Mouse (Mus musculus) heart, postnatal 25 days (tissue): ENCODE measurements at regions not wholly inside any gene's neighbourhood (a gene's known extent, or its start where the extent isn't known, plus 50 kb on each side); places are given as distances from the start of the nearest gene placed in this dataset.
"Not testable (repeated sequence)": the region's sequence is repeated elsewhere in the genome, so short reads cannot be mapped to it uniquely, and the experiment has no call there.

Source experiments
- DNase-seq: peaks from one replicate; pipeline ENCODE4 v3.0.0; 2022; ENCODE audit warnings: low spot score
- intact Hi-C: fragments of 180-260 bp; cut with DNase I; formaldehyde crosslinking; loops from one replicate; pipeline ENCODE4 v1.15.1; 2025

DNA sequence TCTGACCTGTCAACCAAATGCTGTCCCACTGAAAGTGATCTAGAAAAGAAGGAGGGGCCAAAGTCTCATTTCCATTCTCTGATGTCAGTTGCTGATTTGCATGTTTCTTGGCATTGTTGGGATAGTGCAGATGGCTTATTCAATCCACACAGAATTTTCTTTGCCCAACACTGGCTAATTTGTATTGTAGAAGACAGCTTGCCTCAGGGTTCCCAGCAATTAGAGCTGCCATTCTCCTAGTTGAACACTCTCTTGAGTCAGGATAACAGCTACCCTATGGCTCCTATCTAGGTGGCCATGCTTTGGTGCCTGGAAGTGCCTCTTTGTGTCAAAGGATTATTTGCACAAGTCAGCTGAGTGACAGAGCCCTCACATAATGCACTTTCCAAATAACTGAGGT is 569.0 kb downstream of the Lrriq3 start:
- DNase-seq, result no peak
- intact Hi-C loops, result no loop called here

DNA sequence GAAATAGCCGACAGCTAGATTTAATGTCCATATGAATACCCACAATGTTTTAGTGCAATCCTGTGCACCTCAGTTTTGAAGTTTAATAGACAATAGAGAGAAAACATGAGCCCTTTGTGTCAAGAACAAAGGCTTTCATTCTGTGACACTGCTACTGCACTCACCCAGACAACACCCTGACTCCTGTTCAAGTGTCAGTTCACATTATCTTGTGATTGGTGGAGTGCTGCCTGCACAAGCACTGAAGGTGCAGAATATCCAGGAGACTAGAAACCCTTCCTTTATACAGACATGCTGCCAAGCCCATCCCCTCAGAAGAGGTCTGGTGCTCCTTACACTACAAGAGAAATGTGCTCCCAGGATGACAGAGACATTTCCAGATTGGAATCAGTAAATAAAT is 579.3 kb downstream of the Lrriq3 start:
- intact Hi-C loops, result no loop called here
- DNase-seq, result no peak

DNA sequence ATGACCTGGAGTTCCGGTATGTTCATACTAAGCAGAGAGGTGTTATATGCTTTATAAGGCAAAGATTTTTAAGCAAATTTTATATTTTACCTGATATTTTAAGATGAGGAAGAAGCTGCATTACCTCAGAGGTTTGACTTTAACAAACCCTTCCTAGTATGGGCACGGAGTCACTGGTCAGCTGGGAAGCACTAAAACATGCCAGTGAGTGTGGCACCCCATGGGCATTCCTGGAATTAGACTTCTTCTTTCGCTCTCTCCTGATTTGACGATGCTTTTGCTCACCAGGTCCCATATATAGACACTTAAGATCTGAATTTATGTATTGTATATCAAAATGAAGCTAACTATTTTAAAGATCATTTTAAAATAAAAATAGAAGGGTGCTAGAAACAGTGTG is 587.0 kb downstream of the Lrriq3 start:
- DNase-seq, result no peak
- intact Hi-C loops, result no loop called here

DNA sequence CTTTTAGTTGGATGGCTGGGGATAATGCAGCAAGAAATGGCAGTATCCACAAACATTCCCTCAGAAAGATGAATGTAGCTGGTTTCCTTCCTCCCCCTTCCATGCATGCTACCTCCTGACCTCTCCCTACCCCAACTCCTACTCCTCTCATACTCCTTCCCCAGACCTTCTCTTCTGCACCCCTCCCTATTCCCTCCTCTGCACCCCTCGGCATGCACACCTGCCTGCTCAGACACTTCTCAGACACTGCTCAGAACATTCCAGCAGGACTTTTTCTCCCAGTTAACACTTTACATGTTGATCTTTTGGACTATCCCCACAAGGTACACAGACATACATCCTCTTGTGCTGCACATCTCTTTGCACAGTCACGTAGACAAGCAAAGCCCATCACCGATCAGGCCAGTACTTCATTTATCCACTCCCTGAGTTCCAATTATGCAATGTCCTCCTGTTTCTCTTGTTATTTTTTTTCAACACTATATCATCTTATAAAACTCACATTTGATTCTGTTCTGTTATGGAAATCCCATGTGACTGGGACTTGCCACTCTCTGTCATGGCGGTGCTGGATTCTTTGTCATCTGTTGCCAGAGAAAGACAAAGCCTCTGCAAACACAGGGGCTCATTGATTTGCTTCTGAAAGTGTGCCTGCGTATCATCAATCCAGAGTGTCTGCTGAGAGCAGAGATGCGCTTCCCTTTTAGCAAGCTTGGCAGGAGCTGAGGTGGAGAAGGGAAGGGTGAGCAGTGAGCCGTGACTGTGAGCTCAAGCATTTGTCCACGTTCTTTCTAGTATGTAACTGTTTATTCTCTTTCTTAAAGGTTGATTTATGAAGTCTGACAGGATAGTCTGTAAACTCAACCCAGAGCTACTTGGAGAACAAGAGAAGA is 589.9 kb downstream of the Lrriq3 start:
- intact Hi-C loops, result no loop called here
- no peak for DNase-seq

DNA sequence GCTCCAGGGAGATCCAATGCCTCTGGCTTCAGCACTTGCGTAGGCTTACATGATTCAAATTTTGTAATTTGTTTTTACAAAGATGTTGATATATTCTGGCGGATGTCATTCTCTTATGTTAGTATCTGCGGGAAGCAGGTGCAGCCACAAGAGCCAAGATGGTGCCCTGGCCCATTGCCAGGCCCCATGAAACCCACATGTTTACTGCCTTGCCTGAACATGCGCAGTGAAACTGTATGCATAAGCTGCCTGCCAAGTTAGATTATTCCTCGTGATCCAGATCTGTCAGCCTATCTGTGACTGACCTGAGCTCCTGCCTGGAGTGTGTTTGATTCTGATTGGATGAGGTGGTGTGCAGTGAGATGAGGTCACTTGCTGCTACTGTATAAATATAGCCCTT is 595.1 kb downstream of the Lrriq3 start:
- DNase-seq, result no peak

DNA sequence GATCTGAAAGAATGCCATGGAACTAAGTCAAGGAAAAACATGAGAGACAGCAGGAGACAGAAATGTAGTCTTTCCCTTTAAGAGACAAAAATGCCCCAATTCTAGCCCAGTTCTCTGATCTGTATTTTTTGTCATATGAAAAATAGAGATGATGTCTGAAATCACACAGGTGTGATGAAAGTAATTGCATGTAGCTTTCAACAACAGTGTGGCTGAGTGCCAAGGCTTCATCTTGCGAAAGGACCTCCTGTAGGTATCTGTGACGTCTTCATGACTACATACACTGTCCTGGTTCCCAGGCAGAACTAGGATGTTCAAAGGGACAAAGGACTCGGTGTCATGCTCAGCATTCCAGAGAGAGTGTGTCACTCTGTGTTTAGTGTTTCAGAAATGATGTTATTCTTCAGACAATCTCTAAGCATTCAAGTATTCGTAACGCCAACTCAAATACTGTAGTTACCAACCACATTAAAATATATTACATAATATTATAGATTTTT is 629.8 kb downstream of the Lrriq3 start:
- intact Hi-C loops, result no loop called here
- DNase-seq, result no peak

More for the DNA sequence above, 595.1 kb downstream of the Lrriq3 start:
- intact Hi-C loops, result no loop called here

DNA sequence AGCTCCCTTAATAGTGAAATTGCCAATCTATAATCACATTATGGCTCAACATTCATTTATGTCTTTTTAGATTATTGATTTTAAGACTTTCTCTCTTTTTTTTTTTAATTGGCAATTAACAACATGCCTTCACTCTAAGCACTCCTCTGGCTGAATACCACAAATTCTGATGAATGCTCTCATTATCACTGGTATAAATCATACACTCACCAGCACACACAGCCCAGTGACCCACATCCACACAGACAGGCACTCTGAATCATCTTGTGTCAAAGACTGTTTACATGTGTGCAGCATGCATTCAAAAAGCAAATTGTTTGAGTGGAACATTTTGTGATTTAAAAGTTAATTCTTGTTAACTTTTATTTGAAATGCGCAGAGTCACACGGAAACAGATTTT is 649.2 kb downstream of the Lrriq3 start:
- no peak for DNase-seq
- intact Hi-C loops, result no loop called here

DNA sequence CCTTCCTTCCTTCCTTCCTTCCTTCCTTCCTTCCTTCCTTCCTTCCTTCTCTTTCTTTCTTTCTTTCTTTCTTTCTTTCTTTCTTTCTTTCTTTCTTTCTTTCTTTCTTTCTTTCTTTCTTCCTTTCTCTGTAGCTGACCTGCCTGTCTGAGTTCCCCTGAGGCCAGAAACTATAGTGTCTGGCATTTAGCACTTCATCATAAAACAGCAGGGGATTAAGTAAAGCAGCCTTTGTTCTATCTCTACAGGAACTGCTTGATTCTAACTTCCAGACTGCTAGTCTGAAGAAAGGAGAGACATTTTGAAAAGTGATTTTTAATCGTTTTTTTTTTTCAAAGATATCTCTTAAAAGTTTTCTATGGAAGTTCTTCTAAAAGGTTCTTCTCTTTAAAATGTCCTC is 653.4 kb downstream of the Lrriq3 start:
- DNase-seq, intact Hi-C loops: not testable (repeated sequence)

DNA sequence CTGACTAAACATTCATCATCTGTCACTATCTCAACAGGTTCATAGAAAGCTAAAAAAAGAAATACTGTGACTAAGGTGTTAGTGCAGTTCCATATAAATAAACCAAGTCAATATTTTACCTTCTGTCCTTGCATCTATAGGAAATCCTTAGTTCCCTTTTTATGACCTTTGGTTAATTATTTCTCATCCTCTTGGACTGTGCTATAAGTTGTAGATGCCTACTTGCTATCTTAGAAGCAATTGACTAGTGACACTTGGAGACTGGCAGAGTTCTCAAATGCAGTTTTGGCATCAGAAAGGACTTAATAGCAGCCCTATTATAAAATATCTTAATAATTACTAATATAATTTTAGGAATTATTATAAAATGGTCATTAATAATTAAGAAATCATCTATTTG is 654.3 kb downstream of the Lrriq3 start:
- DNase-seq, result no peak
- intact Hi-C loops, result no loop called here

DNA sequence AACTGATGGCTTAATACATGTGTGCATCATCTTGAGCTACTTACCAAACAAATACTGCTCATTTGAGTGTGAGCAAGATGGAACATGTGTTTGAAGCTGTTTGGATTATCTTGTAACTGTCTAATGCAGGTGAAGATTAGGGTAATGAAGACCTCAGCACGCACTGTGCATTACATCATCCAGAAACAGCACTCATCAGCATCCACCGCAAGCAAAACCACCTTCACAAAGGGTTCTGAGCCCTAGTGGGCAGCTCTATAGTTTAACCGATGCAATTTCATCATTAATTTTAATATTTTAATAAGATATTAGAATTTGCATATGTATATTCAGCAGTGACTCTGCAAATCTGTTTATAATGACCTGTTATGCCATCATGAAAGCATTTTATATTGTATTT is 664.1 kb downstream of the Lrriq3 start:
- DNase-seq, result no peak
- intact Hi-C loops, result no loop called here

DNA sequence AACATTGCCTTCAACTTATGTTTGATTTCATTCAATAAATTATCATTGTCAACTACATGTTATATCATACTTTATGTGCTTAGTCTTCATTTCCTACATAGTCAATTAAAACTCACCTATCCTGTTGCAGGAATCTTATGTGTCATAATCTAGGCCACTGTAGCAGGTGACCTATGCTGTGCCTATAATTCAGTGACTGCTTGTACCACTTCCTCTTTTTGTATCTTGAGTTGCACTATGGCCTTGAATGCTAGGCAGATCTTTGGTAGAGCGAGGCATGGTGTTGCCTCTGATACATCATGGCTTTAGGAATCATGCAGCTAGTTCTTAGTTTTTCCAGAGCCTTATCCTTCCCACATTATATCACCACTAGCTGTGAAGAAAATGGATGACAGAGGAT is 682.8 kb downstream of the Lrriq3 start:
- intact Hi-C loops, result no loop called here
- DNase-seq, result no peak

DNA sequence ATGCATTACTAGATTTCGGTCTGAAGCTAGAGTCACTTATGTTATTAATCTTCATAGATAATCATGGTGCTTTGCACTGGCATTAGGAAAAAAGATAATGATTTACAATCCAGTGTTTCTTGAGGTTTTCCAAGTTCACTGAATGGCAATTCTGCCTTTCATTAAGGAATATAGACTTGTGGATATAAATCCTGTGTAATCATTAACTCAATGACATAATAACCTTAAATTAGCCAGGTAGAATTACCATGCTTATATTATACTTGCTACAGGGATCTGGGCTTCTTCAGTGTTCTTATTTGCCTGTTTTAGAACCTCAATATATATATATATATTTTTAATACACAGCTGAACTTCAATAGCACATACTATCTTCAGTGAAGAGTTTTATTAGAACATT is 683.8 kb downstream of the Lrriq3 start:
- intact Hi-C loops, result no loop called here
- DNase-seq, result no peak

DNA sequence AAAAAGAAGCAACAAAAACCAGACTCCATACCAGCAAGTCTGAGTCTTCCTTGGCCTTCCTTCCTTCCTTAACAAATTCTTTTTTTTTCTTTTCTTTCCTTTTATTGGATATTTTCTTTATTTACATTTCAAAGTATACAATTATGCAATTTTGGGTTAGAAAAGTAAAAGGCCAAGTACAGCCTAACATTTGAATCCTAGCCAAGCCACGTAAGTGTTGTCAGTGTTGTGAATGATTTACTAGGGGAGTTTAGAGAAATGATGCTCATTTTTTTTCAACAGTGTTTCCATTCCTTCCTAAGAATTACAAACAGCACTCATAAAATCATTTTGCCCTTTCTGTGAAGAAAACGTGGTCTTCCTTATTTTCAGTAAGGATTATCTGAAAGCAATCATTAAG is 722.5 kb downstream of the Lrriq3 start:
- DNase-seq, result no peak
- intact Hi-C loops, result no loop called here

DNA sequence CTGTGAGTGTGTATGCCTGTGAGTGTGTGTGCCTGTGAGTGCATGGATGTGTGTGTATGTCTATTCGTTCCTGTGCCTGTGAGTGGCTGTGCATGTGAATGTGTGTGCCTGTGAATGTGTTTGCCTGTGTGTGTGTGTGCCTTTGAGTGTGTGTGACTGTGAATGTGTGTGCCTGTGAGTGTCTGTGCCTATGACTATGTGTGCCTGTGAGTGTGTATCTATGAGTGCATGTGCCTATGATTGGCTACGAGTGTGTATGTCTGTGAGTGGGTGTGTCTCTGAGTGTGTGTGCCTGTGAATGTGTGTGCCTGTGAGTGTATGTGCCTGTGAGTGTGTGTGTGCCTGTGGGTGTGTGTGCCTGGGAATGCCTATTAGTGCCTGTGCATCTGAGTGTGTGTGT is 731.6 kb downstream of the Lrriq3 start:
- intact Hi-C loops, result no loop called here
- no peak for DNase-seq

DNA sequence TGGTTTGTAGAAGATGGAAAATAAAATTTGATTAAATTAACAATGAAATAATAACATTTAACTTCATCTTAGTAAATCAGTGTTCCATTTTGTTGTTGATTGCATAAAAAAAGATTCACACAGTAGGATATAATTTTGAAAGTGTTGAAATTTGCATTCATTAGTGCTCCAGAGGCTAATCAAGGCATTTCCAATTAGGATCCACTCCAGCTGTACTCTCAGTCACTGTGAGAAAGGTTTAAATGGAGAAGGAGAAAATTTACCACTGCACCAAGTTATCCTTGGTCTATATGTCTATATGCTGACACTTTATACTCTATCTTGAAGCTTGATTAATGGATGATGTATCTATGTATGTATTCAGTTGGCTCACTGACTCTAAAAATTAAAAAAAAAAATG is 695.3 kb upstream of the Negr1 start:
- intact Hi-C loops, result no loop called here
- DNase-seq, result no peak

DNA sequence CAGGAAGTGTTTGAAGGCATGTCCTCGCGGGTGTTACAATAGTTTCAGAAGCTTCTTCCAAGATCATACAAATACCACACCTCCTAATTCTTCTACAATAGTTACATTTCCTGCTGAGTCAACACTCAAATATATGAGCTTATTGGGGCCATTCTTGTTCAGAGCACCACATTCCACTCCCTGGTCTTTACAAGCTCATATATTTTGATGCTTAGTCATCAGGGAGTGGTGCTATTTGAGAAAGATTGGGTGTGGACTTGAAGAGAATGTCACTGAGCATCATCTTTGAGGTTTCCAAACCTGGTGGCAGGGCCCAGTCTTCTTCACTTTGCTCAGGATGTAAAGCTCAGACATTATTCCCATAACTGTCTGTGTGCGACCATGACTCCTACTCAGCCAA is 685.9 kb upstream of the Negr1 start:
- no peak for DNase-seq
- intact Hi-C loops, result no loop called here

DNA sequence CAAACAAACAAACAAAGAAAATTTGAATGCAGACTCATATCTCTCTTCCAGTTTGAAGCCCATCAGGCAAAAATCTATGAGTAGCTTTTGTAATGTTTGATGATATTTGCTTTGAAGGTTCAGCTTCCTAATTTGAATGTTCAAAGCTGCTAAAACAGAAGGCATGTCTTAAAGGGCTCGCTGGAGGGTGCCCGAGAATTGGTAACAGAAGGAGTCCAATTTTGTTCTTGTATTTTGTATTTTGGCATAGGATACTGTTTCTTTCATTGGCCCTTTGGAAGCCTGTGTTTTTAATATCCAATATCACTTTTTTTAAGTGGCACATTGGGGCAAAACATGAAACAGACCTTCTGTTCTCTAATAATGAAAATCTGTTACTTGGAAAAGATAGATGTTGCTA is 683.2 kb upstream of the Negr1 start:
- no peak for DNase-seq
- intact Hi-C loops, result no loop called here

DNA sequence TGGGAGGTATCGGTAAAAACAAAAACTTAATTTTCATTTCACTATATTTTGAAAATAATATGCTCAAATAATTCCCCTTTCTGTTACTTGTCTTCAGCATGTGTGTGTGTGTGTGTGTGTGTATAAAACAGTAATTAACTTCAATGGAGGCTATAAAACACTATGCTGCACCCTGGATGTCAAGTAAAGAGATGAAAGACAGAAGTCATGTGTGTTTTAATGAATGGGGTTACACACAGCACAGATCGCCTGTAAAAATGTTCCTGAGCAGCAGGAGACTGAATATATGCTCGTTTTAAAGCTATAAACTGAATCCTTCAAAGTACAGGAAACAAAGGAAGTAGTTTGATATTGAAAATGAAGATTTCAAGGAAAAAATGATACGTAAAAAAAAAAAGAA is 680.9 kb upstream of the Negr1 start:
- intact Hi-C loops, result no loop called here
- no peak for DNase-seq

DNA sequence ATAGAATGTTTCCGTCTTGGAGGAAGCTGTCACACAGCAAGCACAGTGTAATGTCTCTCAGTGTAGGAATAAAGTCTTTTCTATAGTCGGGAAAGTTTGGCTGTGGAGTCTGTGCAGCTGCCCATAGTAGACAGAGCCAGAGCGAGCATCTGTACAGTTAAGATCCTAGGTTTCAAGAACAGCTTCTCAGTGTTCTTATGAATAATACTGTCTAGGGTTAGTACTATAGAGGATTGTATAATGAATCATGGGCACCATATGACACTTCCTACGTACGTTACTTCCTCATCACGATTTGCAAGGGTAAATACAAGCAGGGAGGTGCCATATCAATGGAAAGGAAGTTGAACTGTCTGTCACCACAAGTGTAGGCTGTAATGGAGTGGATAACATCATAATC is 645.6 kb upstream of the Negr1 start:
- DNase-seq, result no peak
- intact Hi-C loops, result no loop called here

DNA sequence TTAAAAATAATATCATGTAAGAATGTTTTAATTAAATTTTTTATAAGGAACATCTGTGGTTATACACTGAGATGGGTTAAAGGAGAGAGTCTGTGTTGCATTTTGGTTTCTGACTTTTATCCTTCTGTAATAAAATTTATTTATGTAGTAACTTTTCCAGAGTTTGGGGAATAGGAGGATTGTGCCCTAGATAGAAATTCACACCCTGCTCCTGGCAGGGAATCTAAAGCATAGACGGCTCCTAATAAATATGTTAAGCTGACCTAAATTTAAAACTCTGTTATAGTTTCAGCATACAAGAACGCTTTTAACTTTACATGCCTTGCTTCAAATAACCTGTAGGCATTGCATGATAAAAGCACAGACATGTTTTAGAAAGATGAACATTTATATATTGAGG is 618.7 kb upstream of the Negr1 start:
- DNase-seq, result no peak
- intact Hi-C loops, result no loop called here

DNA sequence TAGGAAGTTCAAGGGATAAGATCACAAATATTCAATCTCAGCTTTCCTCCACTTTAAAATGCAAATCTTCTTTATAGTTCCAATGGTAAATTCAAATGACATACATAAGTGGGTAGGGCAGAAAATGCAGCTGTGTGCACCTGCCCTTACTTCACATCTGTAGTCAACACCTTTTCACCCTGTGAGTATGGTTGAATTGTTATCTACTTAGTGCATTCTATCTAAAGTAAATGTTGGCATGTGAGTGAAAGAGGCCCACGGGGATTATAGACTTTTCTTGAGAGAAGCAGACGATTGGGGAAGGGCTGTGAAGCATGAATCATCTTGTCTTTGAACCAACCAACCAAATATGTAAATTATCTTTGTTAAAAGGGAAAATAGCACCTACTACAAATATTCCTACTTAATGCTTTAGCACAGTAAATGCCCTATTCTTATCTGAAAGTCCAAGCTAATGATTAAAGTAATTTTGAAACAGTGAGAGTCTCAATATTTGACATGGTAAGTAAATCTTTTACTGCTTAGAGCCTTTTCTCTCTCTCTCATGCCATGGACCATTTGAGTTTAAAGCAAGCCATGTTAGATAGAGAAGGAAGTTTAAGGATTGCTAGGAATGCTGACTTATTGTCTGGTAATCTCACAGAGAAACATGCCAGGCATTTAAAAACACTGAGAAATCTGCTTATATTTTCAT is 617.4 kb upstream of the Negr1 start:
- DNase-seq, result no peak
- intact Hi-C loops, result no loop called here

DNA sequence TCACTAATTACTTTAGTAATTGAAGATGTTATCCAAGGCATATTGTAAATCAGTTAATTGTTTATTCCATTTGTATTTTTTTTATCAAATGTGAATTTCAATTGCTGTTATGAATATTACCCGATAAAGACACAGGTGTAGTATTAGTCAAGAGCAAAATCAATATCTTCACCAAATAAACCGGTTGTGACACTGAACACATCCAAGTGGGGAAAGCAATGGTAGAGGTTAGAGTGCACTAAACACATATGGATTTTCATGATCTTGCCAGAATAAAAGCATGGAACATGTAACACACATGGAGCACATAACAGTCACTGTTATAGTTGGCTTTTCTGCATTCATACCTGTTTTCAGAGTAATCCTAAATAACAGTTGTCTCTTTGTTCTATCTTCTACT is 616.4 kb upstream of the Negr1 start:
- DNase-seq, result no peak
- intact Hi-C loops, result no loop called here
